Mouse (Mus musculus) MEL (cell line): ENCODE measurements around the gene Prf1. TPM values are rescaled to one million over a fixed set of nuclear protein-coding genes. Genes with fewer than 3 reads are reported as not detected.

ENCODE experiments used
- DNase-seq: peaks from one replicate; pipeline ENCODE4 v3.0.0; 2011; ENCODE audit warnings: low read depth, low spot score
- H3K27ac ChIP-seq: 2 replicates; pipeline ENCODE4 v1.5.1; 2012; ENCODE audit warnings: low read depth, mild to moderate bottlenecking, control low read depth, low read length, moderate library complexity; ENCODE audit not compliant: control insufficient read depth
- H3K27me3 ChIP-seq, 2 experiments: fragments of 150-350 bp in 1 of 2; sonication (generic) in 1 of 2; 2 replicates each; pipeline ENCODE4 v1.6.1; 2012; ENCODE audit warnings: low read length in 2 of 2, mild to moderate bottlenecking in 2 of 2, improper control_type of control experiment in 1 of 2, moderate library complexity in 1 of 2; ENCODE audit not compliant: insufficient read depth in 2 of 2, control insufficient read depth in 1 of 2
- H3K36me3 ChIP-seq, 2 experiments: 2 replicates each; pipeline ENCODE4 v1.6.1; 2012 to 2014; ENCODE audit warnings: low read length in 2 of 2, improper control_type of control experiment in 1 of 2, inconsistent platforms in 1 of 2, mild to moderate bottlenecking in 1 of 2; ENCODE audit not compliant: insufficient read depth in 2 of 2, control insufficient read depth in 1 of 2
- H3K4me1 ChIP-seq, 2 experiments: fragments of 150-350 bp in 1 of 2; sonication (generic) in 1 of 2; 2 replicates each; pipeline ENCODE4 v1.6.1; 2012; ENCODE audit warnings: low read length in 2 of 2, improper control_type of control experiment in 1 of 2, mild to moderate bottlenecking in 1 of 2; ENCODE audit not compliant: insufficient read depth in 2 of 2, control insufficient read depth in 1 of 2
- H3K4me3 ChIP-seq, 2 experiments: fragments of 150-350 bp in 1 of 2; sonication (generic) in 1 of 2; 2 replicates each; pipeline ENCODE4 v1.5.1; 2012; ENCODE audit warnings: low read depth in 2 of 2, low read length in 2 of 2, mild to moderate bottlenecking in 2 of 2, moderate library complexity in 2 of 2, control low read depth in 1 of 2, improper control_type of control experiment in 1 of 2; ENCODE audit not compliant: control insufficient read depth in 1 of 2, insufficient read depth in 1 of 2
- H3K79me2 ChIP-seq: 2 replicates; pipeline ENCODE4 v1.6.1; 2012; ENCODE audit warnings: mild to moderate bottlenecking, low read length, moderate library complexity; ENCODE audit not compliant: control insufficient read depth, poor library complexity, insufficient read depth
- H3K9ac ChIP-seq: 2 replicates; pipeline ENCODE4 v1.6.1; 2012; ENCODE audit warnings: low read depth, mild to moderate bottlenecking, control low read depth, low read length, moderate library complexity; ENCODE audit not compliant: control insufficient read depth, poor library complexity, severe bottlenecking
- H3K9me3 ChIP-seq: fragments of 150-350 bp; sonication (generic); replicated peaks from 2 replicates; pipeline ENCODE4 v1.6.1; 2012; ENCODE audit warnings: mild to moderate bottlenecking, low read length, improper control_type of control experiment, moderate library complexity; ENCODE audit not compliant: insufficient read depth
- BHLHE40 ChIP-seq: IDR thresholded peaks from 2 replicates; pipeline ENCODE4 v1.6.1; 2012; ENCODE audit warnings: low read depth, mild to moderate bottlenecking, inconsistent platforms, low read length, improper control_type of control experiment, borderline replicate concordance
- CHD2 ChIP-seq: IDR thresholded peaks from 2 replicates; pipeline ENCODE4 v1.6.1; 2011; ENCODE audit warnings: low read length, improper control_type of control experiment
- EP300 ChIP-seq, 2 experiments: IDR thresholded peaks; 2 replicates each; pipeline ENCODE4 v1.6.1; 2011; ENCODE audit warnings: improper control_type of control experiment in 2 of 2, low read length in 2 of 2, low read depth in 1 of 2, mild to moderate bottlenecking in 1 of 2
- GATA1 ChIP-seq: IDR thresholded peaks from 2 replicates; pipeline ENCODE4 v1.6.1; 2011; ENCODE audit warnings: low read depth, low read length, improper control_type of control experiment
- HCFC1 ChIP-seq: IDR thresholded peaks from 2 replicates; pipeline ENCODE4 v1.6.1; 2012; ENCODE audit warnings: low read depth, mild to moderate bottlenecking, inconsistent platforms, low read length, improper control_type of control experiment, moderate library complexity
- KAT2A ChIP-seq: conservative IDR thresholded peaks from 2 replicates; pipeline ENCODE4 v1.6.1; 2012; ENCODE audit warnings: low read depth, low read length, improper control_type of control experiment, inconsistent platforms
- MAX ChIP-seq: IDR thresholded peaks from 2 replicates; pipeline ENCODE4 v1.6.1; 2011; ENCODE audit warnings: low read length, improper control_type of control experiment
- MEF2A ChIP-seq: IDR thresholded peaks from 2 replicates; pipeline ENCODE4 v1.6.1; 2014; ENCODE audit warnings: low read depth, mild to moderate bottlenecking, inconsistent platforms, low read length, improper control_type of control experiment; ENCODE audit not compliant: poor library complexity, insufficient replicate concordance, severe bottlenecking; ENCODE audit errors: extremely low read depth
- MYB ChIP-seq: IDR thresholded peaks from 2 replicates; pipeline ENCODE4 v1.6.1; 2011; ENCODE audit warnings: mild to moderate bottlenecking, low read depth, low read length, improper control_type of control experiment
- MYC ChIP-seq: IDR thresholded peaks from 2 replicates; pipeline ENCODE4 v1.6.1; 2011; ENCODE audit warnings: low read depth, mild to moderate bottlenecking, low read length, improper control_type of control experiment, moderate library complexity
- POLR2A ChIP-seq, 2 experiments: IDR thresholded peaks; 2 replicates each; pipeline ENCODE4 v1.6.1; 2011 to 2012; ENCODE audit warnings: low read length in 2 of 2, mild to moderate bottlenecking in 2 of 2, control low read depth in 1 of 2, improper control_type of control experiment in 1 of 2, low read depth in 1 of 2, moderate library complexity in 1 of 2; ENCODE audit not compliant: control insufficient read depth in 1 of 2, insufficient read depth in 1 of 2, poor library complexity in 1 of 2
- POLR2AphosphoS2 ChIP-seq: IDR thresholded peaks from 2 replicates; pipeline ENCODE4 v1.6.1; 2011; ENCODE audit warnings: low read length, improper control_type of control experiment
- POLR2AphosphoS5 ChIP-seq: IDR thresholded peaks from 2 replicates; pipeline ENCODE4 v1.6.1; 2012; ENCODE audit warnings: low read depth, borderline replicate concordance, mild to moderate bottlenecking, inconsistent platforms, low read length, moderate library complexity, mixed read lengths
- RAD21 ChIP-seq: IDR thresholded peaks from 2 replicates; pipeline ENCODE4 v1.6.1; 2011; ENCODE audit warnings: mild to moderate bottlenecking, low read depth, low read length, improper control_type of control experiment
- TAL1 ChIP-seq: IDR thresholded peaks from 2 replicates; pipeline ENCODE4 v1.6.1; 2012; ENCODE audit warnings: mild to moderate bottlenecking, inconsistent platforms, low read length, moderate library complexity, mixed read lengths
- UBTF ChIP-seq: IDR thresholded peaks from 2 replicates; pipeline ENCODE4 v1.6.1; 2012; ENCODE audit warnings: low read depth, mild to moderate bottlenecking, inconsistent platforms, low read length, improper control_type of control experiment, moderate library complexity, borderline replicate concordance; ENCODE audit not compliant: insufficient read depth
- USF1 ChIP-seq: IDR thresholded peaks from 2 replicates; pipeline ENCODE4 v1.6.1; 2014; ENCODE audit warnings: low read depth, mild to moderate bottlenecking, inconsistent platforms, low read length, improper control_type of control experiment, moderate library complexity
- USF2 ChIP-seq, 2 experiments: IDR thresholded peaks; 2 replicates each; pipeline ENCODE4 v1.6.1; 2011 to 2012; ENCODE audit warnings: improper control_type of control experiment in 2 of 2, low read length in 2 of 2, borderline replicate concordance in 1 of 2, inconsistent platforms in 1 of 2, low read depth in 1 of 2, mild to moderate bottlenecking in 1 of 2; ENCODE audit not compliant: insufficient read depth in 1 of 2
- ZMIZ1 ChIP-seq: IDR thresholded peaks from 2 replicates; pipeline ENCODE4 v1.6.1; 2012; ENCODE audit warnings: low read depth, mild to moderate bottlenecking, inconsistent platforms, low read length, improper control_type of control experiment, moderate library complexity
- polyA plus RNA-seq, 2 experiments: library from polyadenylated mRNA; stranded (reverse) in 1 of 2; unstranded in 1 of 2; fragments of >175 nt in 1 of 2; fragments of >200 nt in 1 of 2; gene quantifications; 2 replicates each; pipeline versions ENCODE4 v1.2.1 to v1.2.4; 2012; ENCODE audit warnings: low replicate concordance in 2 of 2, low read depth in 1 of 2; ENCODE audit not compliant: insufficient read length in 2 of 2, insufficient read depth in 1 of 2, missing spikeins in 1 of 2
- total RNA-seq: library from RNA; depleted of rRNA; stranded (reverse); fragments of 300-350 nt; gene quantifications from 2 replicates; pipeline ENCODE4 v1.2.3, GENCODE M21; 2012

The Prf1 gene
- total and polyA plus RNA-seq, 3 experiments: 0.04 TPM; not detected in 2

- H3K79me2 ChIP-seq: no peaks in the 10 kb centered on the region
- no peaks in the 10 kb centered on the region for H3K9me3 ChIP-seq
- H3K27ac ChIP-seq: no peak overlapping the region
- H3K36me3 ChIP-seq: no peaks in the 10 kb centered on the region
- no peaks in the 10 kb centered on the region for H3K27me3 ChIP-seq
- no peak for DNase-seq
- TF ChIP-seq POLR2AphosphoS5 (no peak), MYC (no peak), POLR2A (IDR thresholded peaks at IDR 0.05; ENCODE audit: control insufficient read depth in 1 of 2, insufficient read depth in 1 of 2, low read depth in 1 of 2, low read length in 2 of 2, poor library complexity in 1 of 2) (no peak), USF1 (no peak)
- H3K4me1 ChIP-seq: no peaks in the 10 kb centered on the region
- H3K9ac ChIP-seq: no peak overlapping the region
- no peak overlapping the region for H3K4me3 ChIP-seq
Observed at GRCm38 (mm10) chr10:61312159-61312558, 14.5 kb downstream of the Prf1 start.

- Histone ChIP-seq H3K27me3 (no peaks in the 10 kb centered on the region), H3K4me1 (no peaks in the 10 kb centered on the region), H3K36me3 (no peaks in the 10 kb centered on the region), H3K27ac (no peak overlapping the region), H3K9ac (no peak overlapping the region), H3K4me3 (no peak overlapping the region), H3K79me2 (no peaks in the 10 kb centered on the region), H3K9me3 (no peaks in the 10 kb centered on the region)
- TF ChIP-seq CHD2 (no peak), UBTF (no peak), MYB (no peak), POLR2AphosphoS5 (no peak), MEF2A (no peak), POLR2AphosphoS2 (no peak), TAL1 (no peak)
- no peak for DNase-seq
Observed at GRCm38 (mm10) chr10:61312754-61313153, 15.1 kb downstream of the Prf1 start.

- Histone ChIP-seq H3K4me3 (no peak overlapping the region), H3K36me3 (no peaks in the 10 kb centered on the region), H3K4me1 (no peaks in the 10 kb centered on the region)
- no peak for TF ChIP-seq CHD2
- no peak for TF ChIP-seq ZMIZ1
- TF ChIP-seq USF2 (IDR thresholded peaks at IDR 0.05; ENCODE audit: borderline replicate concordance in 1 of 2, insufficient read depth in 1 of 2, low read depth in 1 of 2, low read length in 2 of 2): no peak
- no peak for TF ChIP-seq MYB
- TF ChIP-seq MEF2A: no peak
- no peak for TF ChIP-seq GATA1
- TF ChIP-seq HCFC1: no peak
- no peak for TF ChIP-seq RAD21
- TF ChIP-seq EP300 (IDR thresholded peaks at IDR 0.05; ENCODE audit: low read depth in 1 of 2, low read length in 2 of 2): no peak
- no peak for TF ChIP-seq BHLHE40
- no peak for TF ChIP-seq MAX
- TF ChIP-seq UBTF: no peak
- no peak for TF ChIP-seq KAT2A
- TF ChIP-seq, all 39 proteins: peak for 0
- no peak for DNase-seq
- no peaks in the 10 kb centered on the region for H3K9me3 ChIP-seq
- H3K27me3 ChIP-seq: no peaks in the 10 kb centered on the region
- H3K79me2 ChIP-seq: no peaks in the 10 kb centered on the region
- H3K9ac ChIP-seq: no peak overlapping the region
- H3K27ac ChIP-seq: no peak overlapping the region
Observed at GRCm38 (mm10) chr10:61313750-61314149, 16.1 kb downstream of the Prf1 start.
